Mouse (Mus musculus) CH12.LX (cell line): ENCODE measurements around the gene Tgfbi.

Experiments used
- CTCF ChIP-seq, 2 experiments: IDR thresholded peaks in 1 of 2; conservative IDR thresholded peaks in 1 of 2; 2 replicates each; pipeline ENCODE4 v1.5.1; 2011 to 2012; ENCODE audit warnings: low read depth in 2 of 2, low read length in 2 of 2, improper control_type of control experiment in 1 of 2, inconsistent platforms in 1 of 2, mild to moderate bottlenecking in 1 of 2, moderate library complexity in 1 of 2
- GABPA ChIP-seq: IDR thresholded peaks from 2 replicates; pipeline ENCODE4 v1.6.1; 2012; ENCODE audit warnings: low read depth, low read length, improper control_type of control experiment, inconsistent platforms; ENCODE audit not compliant: insufficient replicate concordance
- MEF2A ChIP-seq: IDR thresholded peaks from 2 replicates; pipeline ENCODE4 v1.6.1; 2014; ENCODE audit warnings: low read depth, mild to moderate bottlenecking, inconsistent platforms, low read length, improper control_type of control experiment, borderline replicate concordance
- MXI1 ChIP-seq: IDR thresholded peaks from 2 replicates; pipeline ENCODE4 v1.6.1; 2011; ENCODE audit warnings: mild to moderate bottlenecking, low read depth, low read length, improper control_type of control experiment
- NRF1 ChIP-seq: IDR thresholded peaks from 2 replicates; pipeline ENCODE4 v1.6.1; 2014; ENCODE audit warnings: low read depth, mild to moderate bottlenecking, inconsistent platforms, low read length, improper control_type of control experiment, moderate library complexity
- POLR2A ChIP-seq: IDR thresholded peaks from 2 replicates; pipeline ENCODE4 v1.6.1; 2011; ENCODE audit warnings: low read depth, mild to moderate bottlenecking, improper control_type of control experiment, low read length
- POLR2AphosphoS2 ChIP-seq: IDR thresholded peaks from 2 replicates; pipeline ENCODE4 v1.6.1; 2011; ENCODE audit warnings: low read depth, low read length, improper control_type of control experiment
- RAD21 ChIP-seq: IDR thresholded peaks from 2 replicates; pipeline ENCODE4 v1.6.1; 2011; ENCODE audit warnings: low read depth, mild to moderate bottlenecking, low read length, improper control_type of control experiment, moderate library complexity
- SMC3 ChIP-seq: IDR thresholded peaks from 2 replicates; pipeline ENCODE4 v1.6.1; 2011; ENCODE audit warnings: low read depth, low read length, improper control_type of control experiment
- TCF12 ChIP-seq: IDR thresholded peaks from 2 replicates; pipeline ENCODE4 v1.6.1; 2014; ENCODE audit warnings: low read depth, mild to moderate bottlenecking, inconsistent platforms, low read length, improper control_type of control experiment
- UBTF ChIP-seq: IDR thresholded peaks from 2 replicates; pipeline ENCODE4 v1.6.1; 2012; ENCODE audit warnings: low read depth, mild to moderate bottlenecking, inconsistent platforms, low read length, improper control_type of control experiment, moderate library complexity
- USF1 ChIP-seq: IDR thresholded peaks from 2 replicates; pipeline ENCODE4 v1.6.1; 2014; ENCODE audit warnings: low read depth, mild to moderate bottlenecking, inconsistent platforms, low read length, improper control_type of control experiment

DNA sequence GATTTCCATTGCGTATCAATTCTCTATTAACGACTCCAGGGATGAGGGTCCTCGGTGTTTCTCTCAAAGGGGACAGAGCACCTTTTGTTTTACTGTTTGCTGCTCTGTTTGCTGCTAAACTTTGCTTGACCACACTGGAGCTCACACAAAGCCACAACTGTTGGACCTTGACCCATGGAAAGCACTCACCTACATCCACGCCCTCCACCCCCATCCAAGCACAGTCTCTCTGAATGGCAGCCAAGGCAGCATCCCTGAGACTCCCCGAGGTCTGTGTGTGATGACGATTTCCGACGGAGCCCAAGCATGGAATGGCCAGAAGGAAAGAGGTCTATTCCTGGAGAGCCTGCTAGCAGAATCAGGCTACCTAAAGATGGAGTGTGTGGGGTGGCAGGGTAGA, 48.2 kb upstream of the Tgfbi start:
- TF ChIP-seq POLR2A: no peak
- no peak for TF ChIP-seq UBTF
- TF ChIP-seq SMC3: no peak
- TF ChIP-seq GABPA: no peak
- TF ChIP-seq TCF12: no peak
- no peak for TF ChIP-seq MEF2A
- TF ChIP-seq CTCF (conservative IDR thresholded peaks at IDR 0.05 in 1 of 2, IDR thresholded peaks at IDR 0.05 in 1 of 2; ENCODE audit: low read depth in 2 of 2, low read length in 2 of 2): no peak
- no peak for TF ChIP-seq NRF1
- TF ChIP-seq RAD21: no peak
- no peak for TF ChIP-seq MXI1
- no peak for TF ChIP-seq POLR2AphosphoS2
- no peak for TF ChIP-seq USF1
